Mouse (Mus musculus) right cerebral cortex, adult 2 months (tissue): ENCODE data around the gene Lipm.

Experiments
- DNase-seq, 2 experiments: peaks; one replicate each; pipeline ENCODE4 v3.0.0; 2021 to 2022; ENCODE audit warnings: low spot score in 2 of 2

Lipm gene

DNA sequence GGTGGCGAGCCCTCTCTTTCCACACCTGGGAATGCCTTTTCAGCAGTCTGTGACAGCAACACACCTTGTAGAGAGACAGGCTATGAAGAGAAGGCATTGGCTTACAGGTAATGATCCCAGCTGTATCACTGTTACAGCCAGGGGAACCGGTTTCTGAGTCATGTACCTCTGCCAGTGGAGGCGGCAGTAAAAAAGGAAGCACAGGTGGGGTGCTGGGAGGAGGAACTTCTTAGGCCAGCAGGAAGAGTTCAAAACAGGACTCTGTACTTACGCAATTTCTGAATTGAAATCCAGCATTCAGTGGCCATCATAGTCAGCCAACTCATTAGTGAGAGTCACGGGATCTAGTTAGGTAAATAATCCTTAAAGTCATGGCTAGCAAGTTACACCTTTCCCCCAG, 65.2 kb downstream of the Lipm start, which contains the start of gene Ankrd22:
Gene Ankrd22, minus strand, starts transcription at position 163 of the 400 bp plus-strand sequence.
- DNase-seq: no peak

DNA sequence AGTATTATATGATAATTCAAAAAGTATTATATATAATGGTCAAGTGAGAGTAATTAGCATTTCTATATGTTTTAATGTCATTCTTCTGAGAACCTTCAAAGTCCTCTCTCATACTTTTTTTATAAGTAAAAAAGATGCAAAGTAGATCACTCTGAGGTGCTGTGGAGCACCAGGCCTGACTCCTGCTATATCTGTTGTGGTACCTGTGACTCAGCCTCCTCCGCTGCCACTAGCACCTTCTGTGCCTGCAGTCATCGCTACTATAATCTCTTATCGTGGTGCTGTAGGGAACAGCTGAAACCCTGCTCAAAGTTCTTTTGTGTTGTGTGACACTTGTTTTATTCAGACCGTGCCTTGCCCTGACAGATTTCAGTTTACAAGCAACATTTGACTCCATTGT, 65.7 kb downstream of the Lipm start:
- DNase-seq: no peak

DNA sequence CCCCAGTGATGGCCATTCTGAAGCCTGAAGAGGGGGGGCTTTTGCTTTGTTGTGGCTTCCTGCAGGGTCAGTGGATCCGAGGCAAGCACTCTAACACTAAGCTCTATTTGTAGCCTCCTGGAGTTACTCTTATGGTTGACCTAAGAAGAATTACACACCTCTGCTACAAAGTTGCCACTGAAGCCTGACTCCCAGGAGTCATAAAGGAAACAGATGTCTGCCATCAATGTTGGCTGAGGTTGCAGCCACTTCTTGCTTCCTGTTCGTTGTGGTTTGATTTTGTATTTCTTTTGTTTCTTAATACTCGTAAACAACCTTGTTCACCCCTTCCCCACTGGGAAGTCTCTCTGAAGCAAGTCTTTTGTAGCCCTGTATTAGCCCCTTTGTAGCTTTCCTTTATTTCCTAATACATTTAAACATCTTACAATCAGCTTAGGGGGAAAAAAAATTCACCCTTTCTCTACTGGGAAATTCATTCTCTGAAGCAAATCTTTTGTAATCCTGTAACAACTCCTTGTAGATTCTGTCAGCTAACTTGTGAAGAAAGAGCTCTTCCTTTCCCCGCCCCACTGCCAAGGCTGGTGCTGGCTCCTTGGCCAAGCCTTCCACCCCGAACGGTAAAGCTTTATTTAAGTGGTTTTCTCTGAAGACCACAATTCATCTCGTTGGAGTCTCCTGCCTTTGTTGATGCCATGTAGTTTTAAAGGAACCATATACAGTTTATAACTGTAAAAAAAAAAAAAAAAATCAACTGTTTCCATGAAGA, 67.3 kb downstream of the Lipm start:
- DNase-seq: no peak

DNA sequence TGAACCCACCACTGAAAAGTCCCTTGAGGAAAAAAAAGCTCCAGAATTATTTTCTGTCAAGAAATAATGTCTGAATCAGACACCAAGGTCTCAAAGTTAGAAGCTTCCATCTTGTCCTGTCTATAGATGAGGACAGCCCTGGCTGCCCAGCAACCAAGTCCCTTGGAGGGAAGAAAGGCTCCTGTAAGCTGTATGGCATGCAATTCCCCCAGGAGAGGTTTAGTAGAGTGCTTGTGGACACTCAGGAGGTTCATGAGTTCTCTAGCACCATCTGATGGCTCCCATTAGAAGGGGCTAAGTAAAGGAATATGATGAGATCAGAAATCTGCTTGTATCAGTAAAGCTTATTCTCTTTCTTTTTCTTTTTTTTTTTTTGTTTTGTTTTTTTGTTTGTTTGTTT, 68.4 kb downstream of the Lipm start:
- no peak for DNase-seq

DNA sequence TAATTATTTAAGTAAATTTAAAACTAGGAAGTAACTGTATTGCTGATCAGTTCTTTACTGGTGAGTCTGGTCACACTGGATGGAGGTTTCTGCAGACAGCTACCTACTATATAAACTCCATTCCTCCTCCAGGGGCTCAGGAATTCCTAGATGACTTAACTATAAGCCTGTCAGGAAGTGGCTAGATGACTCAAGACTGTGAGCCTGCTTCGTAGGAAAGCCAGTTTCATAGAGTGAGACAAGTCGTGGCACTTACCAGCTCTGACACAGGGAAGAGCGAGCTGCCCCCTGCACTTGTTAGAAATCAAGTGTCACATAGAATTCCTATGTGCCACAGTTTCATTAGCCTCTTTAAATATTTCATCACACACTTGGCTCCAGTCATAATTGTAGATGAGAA, 70.4 kb downstream of the Lipm start:
- no peak for DNase-seq
